Mouse (Mus musculus) neural tube, embryonic 10.5 days (tissue): ENCODE measurements around the gene Slc1a7.

Experiments
- DNase-seq: peaks from one replicate; pipeline ENCODE4 v3.0.0-alpha.2; 2017; ENCODE audit warnings: low spot score; ENCODE audit errors: extremely low spot score

Gene Slc1a7

GRCm38 (mm10) chr4:108045136-108046107, 77.3 kb downstream of the Slc1a7 start:
- no peak for DNase-seq

- no peak for DNase-seq
Observed at GRCm38 (mm10) chr4:108046136-108046535, 78.0 kb downstream of the Slc1a7 start.

- no peak for DNase-seq
Observed at GRCm38 (mm10) chr4:108051687-108052274, 83.6 kb downstream of the Slc1a7 start.

- no peak for DNase-seq
Observed at GRCm38 (mm10) chr4:108052673-108053072, 84.5 kb downstream of the Slc1a7 start.

- DNase-seq = no peak
Observed at GRCm38 (mm10) chr4:108055873-108056272, 87.7 kb downstream of the Slc1a7 start.

- DNase-seq = no peak
Observed at GRCm38 (mm10) chr4:108057247-108057646, 89.1 kb downstream of the Slc1a7 start.

- no peak for DNase-seq
Observed at GRCm38 (mm10) chr4:108058166-108058565, 90.0 kb downstream of the Slc1a7 start.

- DNase-seq = no peak
Observed at GRCm38 (mm10) chr4:108059601-108060379, 91.7 kb downstream of the Slc1a7 start.

GRCm38 (mm10) chr4:108060774-108061173, 92.6 kb downstream of the Slc1a7 start:
- DNase-seq = no peak

GRCm38 (mm10) chr4:108062524-108062923, 94.4 kb downstream of the Slc1a7 start:
- no peak for DNase-seq
